Mouse (Mus musculus) liver, embryonic 14.5 days (tissue): ENCODE data around the gene Capn15.

Experiments used
- CTCF ChIP-seq: IDR thresholded peaks from 2 replicates; pipeline ENCODE4 v1.5.1; 2016; ENCODE audit warnings: antibody characterized with exemption, low read depth, control low read depth
- EP300 ChIP-seq: IDR thresholded peaks from 2 replicates; pipeline ENCODE4 v1.6.1; 2016; ENCODE audit warnings: antibody characterized with exemption, low read depth

DNA sequence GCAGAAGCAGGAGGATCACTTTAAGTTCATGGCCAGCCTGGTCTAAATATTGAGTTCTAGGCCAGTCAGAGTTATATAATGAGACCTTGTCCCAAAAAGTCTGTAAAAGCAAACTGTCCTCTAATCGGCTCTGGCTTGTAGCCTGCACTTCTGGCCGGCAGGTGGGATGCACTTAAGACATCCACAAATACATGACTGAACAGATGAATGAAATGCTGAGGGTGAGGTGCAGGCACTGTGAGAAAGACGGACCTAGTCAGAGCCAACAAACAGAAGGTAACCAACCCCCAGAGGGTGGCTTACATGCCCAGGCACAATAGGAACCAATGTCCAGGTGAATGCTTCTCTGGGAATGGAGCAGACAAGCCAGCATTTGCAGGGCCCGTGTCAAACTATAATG is 71.3 kb downstream of the Capn15 start:
- TF ChIP-seq CTCF (no peak), EP300 (no peak)
